Mouse (Mus musculus) embryonic fibroblast, embryonic 13.5 days (primary cell): ENCODE results near the gene Akap7. TPM values are rescaled to one million over a fixed set of nuclear protein-coding genes. Genes with fewer than 3 reads are reported as not detected.

Experiments used
- H3K27ac ChIP-seq: 2 replicates; pipeline ENCODE4 v1.5.1; 2012; ENCODE audit warnings: low read length, control low read depth, inconsistent platforms; ENCODE audit not compliant: insufficient read depth
- H3K4me1 ChIP-seq: 2 replicates; pipeline ENCODE4 v1.6.1; 2011; ENCODE audit warnings: low read length; ENCODE audit not compliant: control insufficient read depth, insufficient read depth
- H3K4me3 ChIP-seq: 2 replicates; pipeline ENCODE4 v1.5.1; 2011; ENCODE audit warnings: mild to moderate bottlenecking, control low read depth, low read length; ENCODE audit not compliant: insufficient read depth
- CTCF ChIP-seq: IDR thresholded peaks from 2 replicates; pipeline ENCODE4 v1.5.1; 2011; ENCODE audit warnings: mild to moderate bottlenecking, control low read depth, low read length, moderate library complexity, borderline replicate concordance; ENCODE audit not compliant: insufficient read depth
- POLR2A ChIP-seq: IDR thresholded peaks from 2 replicates; pipeline ENCODE4 v1.6.1; 2011; ENCODE audit warnings: low read depth, mild to moderate bottlenecking, control low read depth, low read length, moderate library complexity
- polyA plus RNA-seq: library from polyadenylated mRNA; stranded (reverse); fragments of >200 nt; gene quantifications from 2 replicates; pipeline ENCODE4 v1.2.4, GENCODE M21; 2011; ENCODE audit warnings: low read depth; ENCODE audit not compliant: missing spikeins, insufficient read length

Akap7 gene
- polyA plus RNA-seq, 1 experiment, result 18.9 TPM

- no peak for TF ChIP-seq POLR2A
- TF ChIP-seq CTCF, result no peak
- no peaks in the 10 kb centered on the region for H3K4me1 ChIP-seq
- no peak overlapping the region for H3K4me3 ChIP-seq
Measured at GRCm38 (mm10) chr10:25285100-25285811, 22.4 kb downstream of the Akap7 start.

DNA sequence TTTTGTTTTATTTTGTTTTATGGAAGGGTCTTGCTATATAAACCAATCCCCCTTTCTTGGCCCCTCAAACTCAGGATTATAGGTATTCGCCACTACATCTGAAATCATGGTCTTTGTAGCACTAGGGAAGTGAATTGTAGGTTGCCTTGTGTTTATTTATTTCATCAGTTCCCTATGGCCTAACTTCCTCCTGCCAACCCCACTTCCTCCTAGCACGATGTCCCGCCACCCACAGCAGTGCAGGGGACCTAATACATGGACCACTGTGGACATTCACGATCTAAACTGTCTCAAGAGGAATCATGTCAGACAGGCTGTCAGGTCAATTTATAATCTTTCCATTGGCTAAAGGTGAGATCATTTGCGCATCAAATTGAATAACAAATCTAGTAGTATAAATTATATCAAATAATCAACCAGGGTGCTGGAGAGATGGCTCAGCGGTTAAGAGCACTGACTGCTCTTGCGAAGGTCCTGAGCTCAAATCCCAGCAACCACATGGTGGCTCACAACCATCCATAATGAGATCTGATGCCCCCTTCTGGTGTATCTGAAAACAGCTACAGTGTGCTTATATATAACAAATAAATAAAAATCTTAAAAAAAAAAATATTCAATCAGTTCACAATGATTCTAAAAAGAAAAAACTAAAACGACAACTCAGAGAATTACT, 23.1 kb downstream of the Akap7 start:
- no peak for TF ChIP-seq CTCF
- TF ChIP-seq POLR2A, result no peak
- H3K4me1 ChIP-seq, result no peaks in the 10 kb centered on the region
- H3K4me3 ChIP-seq, result no peak overlapping the region
- no peak overlapping the region for H3K27ac ChIP-seq

More at GRCm38 (mm10) chr10:25285100-25285811, 22.4 kb downstream of the Akap7 start:
- H3K27ac ChIP-seq, result no peak overlapping the region

GRCm38 (mm10) chr10:25283397-25283796, 24.3 kb downstream of the Akap7 start:
- TF ChIP-seq CTCF, result no peak
- no peak for TF ChIP-seq POLR2A
- no peak overlapping the region for H3K27ac ChIP-seq

DNA sequence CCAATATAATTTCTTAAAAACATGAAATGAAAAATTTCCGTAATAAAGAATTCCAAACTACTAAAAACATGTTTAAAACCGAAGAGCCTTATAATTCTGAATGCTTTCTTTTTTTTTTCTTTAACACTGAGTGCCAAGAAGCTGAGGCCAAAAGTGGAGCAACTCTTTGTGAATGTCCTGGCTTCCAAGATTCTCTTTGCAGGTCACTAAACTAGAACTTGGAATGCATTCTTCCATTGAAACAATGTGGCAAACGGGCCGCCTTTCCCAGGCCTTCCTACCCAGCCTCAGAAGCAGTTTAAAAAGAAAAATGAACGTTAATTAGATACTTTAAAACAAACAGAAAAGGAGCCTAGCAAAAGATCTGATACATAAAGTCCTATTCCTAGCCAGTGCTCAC, 27.5 kb downstream of the Akap7 start:
- Histone ChIP-seq H3K4me3 (no peak overlapping the region), H3K27ac (no peak overlapping the region), H3K4me1 (peaks cover 4% of the 10 kb centered on the region)
- TF ChIP-seq POLR2A, result no peak
- TF ChIP-seq CTCF, result no peak

More at GRCm38 (mm10) chr10:25283397-25283796, 24.3 kb downstream of the Akap7 start:
- 0 out of 2 replicates have a peak, but pooled peaks cover 2% of the 10 kb centered on the region for H3K4me1 ChIP-seq
- H3K4me3 ChIP-seq, result no peak overlapping the region

DNA sequence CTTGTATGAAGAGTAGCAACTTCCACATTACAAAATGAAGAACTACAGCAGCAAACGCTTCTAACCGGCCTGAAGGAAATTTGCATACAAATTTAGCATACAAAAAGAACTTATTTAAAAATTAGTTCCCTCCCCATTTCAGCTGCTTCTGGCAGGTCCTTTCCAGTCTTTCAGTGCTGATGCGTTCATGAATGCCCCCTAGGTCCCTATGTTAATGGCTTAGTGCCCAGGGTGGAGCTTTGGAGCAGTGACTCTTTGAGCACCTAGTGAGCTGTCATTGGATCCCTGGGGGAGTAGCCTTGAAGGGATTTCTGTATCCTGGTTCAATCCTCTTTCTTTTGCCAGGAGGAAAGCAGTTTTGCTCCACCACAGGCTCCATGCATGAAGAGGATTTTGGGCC, 28.3 kb downstream of the Akap7 start:
- Histone ChIP-seq H3K4me3 (no peak overlapping the region), H3K4me1 (peaks cover 5% of the 10 kb centered on the region), H3K27ac (no peak overlapping the region)
- TF ChIP-seq POLR2A (no peak), CTCF (no peak)

GRCm38 (mm10) chr10:25275492-25275891, 32.2 kb downstream of the Akap7 start:
- Histone ChIP-seq H3K4me1 (peaks cover 26% of the 10 kb centered on the region), H3K4me3 (no peak overlapping the region), H3K27ac (peak overlapping the region; percentile 93)
- TF ChIP-seq POLR2A (0 out of 2 replicates have a peak, but pooled peaks have one; percentile 15), CTCF (no peak)

DNA sequence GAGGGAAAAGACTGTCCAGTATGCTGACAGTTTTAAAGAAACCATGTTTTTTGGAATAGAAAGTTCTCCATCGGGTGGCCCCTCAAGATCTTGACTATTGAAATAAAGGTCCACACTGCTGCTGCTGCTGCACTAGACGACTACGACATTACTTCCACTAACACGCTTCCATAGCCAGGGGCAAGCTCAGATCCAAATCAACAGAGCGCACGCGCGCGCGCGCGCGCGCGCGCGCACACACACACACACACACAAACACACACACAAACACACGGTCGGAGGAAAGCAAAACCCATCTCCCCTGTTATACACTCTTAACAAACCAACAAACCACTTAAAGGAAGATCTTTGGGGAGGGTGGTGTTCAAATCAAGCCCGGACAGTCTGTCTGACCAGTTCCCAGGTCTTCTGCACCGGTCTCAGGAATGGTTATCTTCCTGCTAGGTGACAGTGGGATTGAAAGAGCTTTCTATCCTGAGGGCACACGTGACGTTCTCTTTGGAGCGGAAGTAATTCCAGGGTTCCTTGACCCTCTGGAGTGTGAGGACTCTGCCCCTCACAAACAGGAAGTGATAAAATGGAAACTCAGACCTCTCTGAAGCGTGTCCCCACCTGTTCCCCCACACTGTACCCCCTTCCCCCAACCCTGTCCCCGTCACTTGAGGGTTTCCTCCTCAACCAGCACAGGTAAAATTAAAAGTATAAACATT, 32.9 kb downstream of the Akap7 start:
- H3K27ac ChIP-seq, result peak overlapping the region; percentile 93
- H3K4me1 ChIP-seq, result peaks cover 26% of the 10 kb centered on the region
- H3K4me3 ChIP-seq, result no peak overlapping the region
- TF ChIP-seq POLR2A (no peak), CTCF (no peak)

DNA sequence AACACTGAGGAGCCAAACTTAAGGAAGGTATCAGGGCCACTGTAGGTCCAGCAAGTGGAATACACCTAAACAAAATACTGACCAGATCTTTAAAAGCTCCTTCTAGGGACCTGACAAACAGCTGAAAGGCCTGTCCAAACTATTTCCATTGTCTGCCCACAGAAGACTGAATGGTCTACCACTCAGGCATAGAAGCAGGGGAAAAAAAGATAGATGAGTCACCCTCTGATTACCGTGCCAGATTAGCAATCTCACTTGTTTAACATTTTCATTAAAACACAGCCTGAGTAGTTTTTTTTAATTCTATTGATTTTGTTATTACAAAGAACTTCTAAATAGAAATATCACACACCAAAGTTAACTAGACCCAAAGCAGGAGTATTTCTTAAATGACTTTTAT, 33.9 kb downstream of the Akap7 start:
- no peak for TF ChIP-seq CTCF
- no peak for TF ChIP-seq POLR2A
- H3K4me1 ChIP-seq, result peaks cover 25% of the 10 kb centered on the region

DNA sequence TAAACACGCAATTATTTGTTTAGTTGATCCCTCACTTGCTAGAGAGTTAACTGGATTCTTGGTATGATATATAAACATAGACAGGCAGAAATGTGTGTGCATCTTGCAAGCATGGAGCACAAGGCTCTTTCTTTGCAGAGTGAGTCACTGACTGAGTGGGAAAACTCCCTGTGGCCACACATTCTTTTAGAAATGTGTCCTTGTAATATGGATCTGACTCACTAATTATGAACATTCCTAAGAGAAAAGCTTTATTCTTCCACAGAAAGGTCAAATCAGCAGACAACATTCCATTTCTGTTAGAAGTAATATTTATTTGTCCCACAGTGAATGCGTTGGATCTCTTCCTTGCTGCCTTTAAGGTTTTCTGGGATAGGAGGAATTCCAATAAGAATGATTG, 35.9 kb downstream of the Akap7 start:
- Histone ChIP-seq H3K27ac (peak overlapping the region; percentile 98), H3K4me1 (peaks cover 25% of the 10 kb centered on the region), H3K4me3 (no peak overlapping the region)
- TF ChIP-seq CTCF (no peak), POLR2A (peak; percentile 27; the same call in 1 of the 2 replicates)

More for the DNA sequence above, 33.9 kb downstream of the Akap7 start:
- peak overlapping the region; percentile 71 for H3K27ac ChIP-seq
- H3K4me3 ChIP-seq, result no peak overlapping the region
